Mouse (Mus musculus) hindbrain, embryonic 12.5 days (tissue): Measurements from ENCODE around the gene Osbpl10. TPM values are rescaled to one million over a fixed set of nuclear protein-coding genes. Genes with fewer than 3 reads are reported as not detected.
A peak's percentile ranks its signal among the peaks of the same experiment; 100 is the strongest.

ENCODE experiments used
- ATAC-seq: fragments of 200-750 bp; cut with Nextera tagmentation; 2 replicates; pipeline ENCODE4 v1.8.0; 2017; ENCODE audit warnings: moderate TSS enrichment; ENCODE audit not compliant: low FRiP score
- H3K27ac ChIP-seq: fragments of 300-500 bp; sonication (generic); 2 replicates; pipeline ENCODE4 v1.5.1; 2016; ENCODE audit warnings: mild to moderate bottlenecking
- H3K27me3 ChIP-seq: fragments of 300-500 bp; sonication (generic); 2 replicates; pipeline ENCODE4 v1.6.1; 2016; ENCODE audit warnings: mild to moderate bottlenecking
- H3K36me3 ChIP-seq: fragments of 300-500 bp; sonication (generic); 2 replicates; pipeline ENCODE4 v1.6.1; 2016; ENCODE audit warnings: mild to moderate bottlenecking
- H3K4me1 ChIP-seq: fragments of 300-500 bp; sonication (generic); 2 replicates; pipeline ENCODE4 v1.6.1; 2016
- H3K4me2 ChIP-seq: fragments of 300-500 bp; sonication (generic); replicated peaks from 2 replicates; pipeline ENCODE4 v1.6.1; 2016; ENCODE audit warnings: mild to moderate bottlenecking
- H3K4me3 ChIP-seq: fragments of 300-500 bp; sonication (generic); 2 replicates; pipeline ENCODE4 v1.5.1; 2016; ENCODE audit warnings: mild to moderate bottlenecking
- H3K9ac ChIP-seq: fragments of 300-500 bp; sonication (generic); 2 replicates; pipeline ENCODE4 v1.6.1; 2016; ENCODE audit warnings: mild to moderate bottlenecking, moderate library complexity
- H3K9me3 ChIP-seq: fragments of 300-500 bp; sonication (generic); replicated peaks from 2 replicates; pipeline ENCODE4 v1.6.1; 2016; ENCODE audit warnings: mild to moderate bottlenecking
- WGBS: fragments of 180-500 bp; shearing (Covaris S2); methylation state at CpG from one replicate; pipeline ENCODE4 v1.1.7; 2016; 5-methylcytosine and 5-hydroxymethylcytosine counted together
- polyA plus RNA-seq: library from polyadenylated mRNA; unstranded; fragments of >200 nt; fragmentation: Nextera tagmentation; extraction: Ambion mirVana; gene quantifications from 2 replicates; pipeline ENCODE4 v1.2.1, GENCODE M21; 2016

Gene Osbpl10
- polyA plus RNA-seq, 1 experiment from 2014 or later, result 3.3 TPM

- Histone ChIP-seq H3K4me1 (0 out of 2 replicates have a peak, but pooled peaks cover 3% of the 10 kb centered on the region), H3K4me3 (no peak overlapping the region), H3K9me3 (no peaks in the 10 kb centered on the region), H3K36me3 (no peaks in the 10 kb centered on the region), H3K4me2 (no peak overlapping the region), H3K9ac (no peak overlapping the region), H3K27me3 (no peaks in the 10 kb centered on the region), H3K27ac (no peak overlapping the region)
- WGBS, result 70% methylated on average over 5 of the region's 5 CpGs
- no peak for ATAC-seq
Measured at GRCm38 (mm10) chr9:115161591-115161990, 183.2 kb downstream of the Osbpl10 start.

DNA sequence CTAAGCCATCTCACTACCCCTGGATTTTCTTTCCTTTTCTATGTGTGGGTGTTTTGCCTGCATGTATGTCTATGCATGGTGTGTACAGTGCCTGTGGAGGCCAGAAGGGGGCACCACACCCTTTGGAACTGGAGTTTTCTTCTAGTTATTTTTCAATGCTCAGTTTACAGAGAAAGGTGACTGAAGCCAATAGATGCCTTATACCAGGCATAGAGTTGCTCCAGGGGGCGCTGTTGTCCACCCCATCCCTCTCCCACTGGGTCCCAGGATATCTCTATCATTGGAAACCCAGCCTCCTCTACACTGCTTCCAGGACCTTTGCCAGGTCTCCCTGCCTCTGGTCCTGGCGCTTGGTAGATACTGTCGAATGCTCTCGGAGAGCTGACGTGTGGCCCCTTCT is 184.7 kb downstream of the Osbpl10 start:
- Histone ChIP-seq H3K4me1 (0 out of 2 replicates have a peak, but pooled peaks cover 3% of the 10 kb centered on the region), H3K9me3 (no peaks in the 10 kb centered on the region), H3K4me2 (no peak overlapping the region), H3K27ac (no peak overlapping the region), H3K9ac (no peak overlapping the region), H3K27me3 (no peaks in the 10 kb centered on the region), H3K36me3 (no peaks in the 10 kb centered on the region), H3K4me3 (no peak overlapping the region)
- peak; percentile 26 for ATAC-seq
- WGBS, result 69% methylated on average over 5 of the region's 5 CpGs

GRCm38 (mm10) chr9:115163693-115164092 is 185.3 kb downstream of the Osbpl10 start:
- no peak overlapping the region for H3K27ac ChIP-seq
- no peak overlapping the region for H3K9ac ChIP-seq
- no peak overlapping the region for H3K4me2 ChIP-seq
- H3K9me3 ChIP-seq, result no peaks in the 10 kb centered on the region
- ATAC-seq, result no peak
- no peaks in the 10 kb centered on the region for H3K27me3 ChIP-seq
- H3K36me3 ChIP-seq, result no peaks in the 10 kb centered on the region
- H3K4me3 ChIP-seq, result no peak overlapping the region
- H3K4me1 ChIP-seq, result 0 out of 2 replicates have a peak, but pooled peaks cover 3% of the 10 kb centered on the region
- 81% methylated on average over 8 of the region's 8 CpGs for WGBS

DNA sequence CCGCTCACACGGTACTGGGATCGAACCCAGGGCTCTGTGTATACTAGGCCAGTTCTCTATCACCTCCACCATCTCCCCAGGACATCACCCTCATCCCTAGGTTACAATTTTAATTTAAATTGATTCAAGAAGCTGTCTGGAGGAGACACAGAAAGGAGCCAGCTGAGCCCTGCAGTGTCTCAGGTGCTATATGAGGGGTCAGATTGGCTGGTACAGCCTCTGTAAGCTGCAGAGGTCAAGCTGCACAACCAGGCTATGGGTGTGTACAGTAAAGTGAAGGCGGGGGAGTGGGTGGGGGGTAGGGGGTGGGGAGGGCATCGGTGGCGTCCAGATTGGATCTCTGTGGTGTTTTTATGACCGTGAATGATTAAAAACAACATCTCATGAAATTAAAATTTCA is 186.0 kb downstream of the Osbpl10 start:
- WGBS, result 76% methylated on average over 7 of the region's 7 CpGs
- ATAC-seq, result no peak; the same call in 1 of the 2 replicates

DNA sequence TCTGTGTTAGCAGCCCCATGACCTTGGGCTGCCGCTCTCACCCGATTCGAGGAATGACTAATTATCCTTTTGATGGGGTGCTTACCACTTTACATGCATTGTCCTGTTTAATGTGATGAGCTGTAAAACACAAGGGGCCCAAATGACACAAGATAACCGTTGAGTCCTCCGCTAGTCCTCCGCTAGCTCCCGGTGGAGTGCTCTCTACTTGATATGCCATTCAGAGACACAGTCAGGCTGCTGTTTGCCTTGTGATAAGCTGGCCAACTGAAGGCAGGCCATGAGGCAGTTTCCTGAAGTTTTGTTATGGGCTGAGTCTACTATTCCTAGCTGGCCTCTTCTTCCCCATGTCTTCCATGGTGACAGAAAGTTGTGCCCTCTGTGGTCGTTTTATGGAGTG is 187.6 kb downstream of the Osbpl10 start:
- Histone ChIP-seq H3K4me1 (0 out of 2 replicates have a peak, but pooled peaks cover 3% of the 10 kb centered on the region), H3K27me3 (no peaks in the 10 kb centered on the region), H3K4me3 (no peak overlapping the region), H3K4me2 (no peak overlapping the region), H3K27ac (no peak overlapping the region), H3K9ac (no peak overlapping the region), H3K36me3 (no peaks in the 10 kb centered on the region), H3K9me3 (no peaks in the 10 kb centered on the region)
- ATAC-seq, result no peak; the same call in 1 of the 2 replicates
- WGBS, result 56% methylated on average over 8 of the region's 8 CpGs

More for the DNA sequence above, 186.0 kb downstream of the Osbpl10 start:
- no peak overlapping the region for H3K4me3 ChIP-seq
- H3K27me3 ChIP-seq, result no peaks in the 10 kb centered on the region
- H3K4me2 ChIP-seq, result no peak overlapping the region
- no peak overlapping the region for H3K9ac ChIP-seq
- H3K9me3 ChIP-seq, result no peaks in the 10 kb centered on the region
- H3K27ac ChIP-seq, result peak overlapping the region; percentile 17; the same call in 1 of the 2 replicates
- 0 out of 2 replicates have a peak, but pooled peaks cover 3% of the 10 kb centered on the region for H3K4me1 ChIP-seq
- H3K36me3 ChIP-seq, result no peaks in the 10 kb centered on the region

DNA sequence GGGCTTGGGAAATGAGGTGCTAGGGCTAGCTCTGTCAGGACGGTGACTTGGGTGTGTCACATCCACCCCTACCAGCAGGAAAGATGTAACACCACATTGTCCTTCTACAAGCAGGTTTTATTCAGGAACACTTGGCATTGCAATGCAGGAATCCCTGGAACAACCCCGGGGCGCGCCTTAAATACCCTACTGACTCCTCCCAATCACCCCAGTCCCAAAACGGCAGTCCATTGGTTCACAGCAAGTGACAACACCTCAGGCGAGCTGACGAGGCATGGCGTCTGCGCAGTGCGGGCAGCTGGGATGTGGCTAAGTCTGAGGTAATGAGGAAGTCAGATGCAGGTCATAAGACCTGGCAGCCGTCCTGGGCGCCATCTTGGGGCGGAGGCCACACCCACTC is 191.2 kb downstream of the Osbpl10 start:
- H3K36me3 ChIP-seq, result no peaks in the 10 kb centered on the region

DNA sequence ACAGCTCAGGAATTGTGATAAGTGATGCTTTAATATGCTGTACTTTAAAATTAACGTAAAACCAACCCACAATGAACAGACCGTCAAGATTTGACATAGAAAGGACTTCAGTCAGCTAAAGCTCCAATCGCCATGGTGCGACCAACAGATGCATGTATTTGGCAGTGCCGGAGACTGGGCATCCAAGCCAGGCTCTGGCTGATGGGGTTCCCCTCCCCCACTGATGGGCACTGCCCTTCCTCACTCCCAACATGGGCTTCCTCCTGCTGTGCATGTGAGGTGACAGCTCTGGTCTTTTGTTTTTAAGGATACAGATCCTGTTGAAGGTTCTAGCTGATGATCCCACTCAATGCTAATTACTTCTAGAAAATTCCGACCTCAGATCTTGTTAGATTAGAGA is 193.7 kb downstream of the Osbpl10 start:
- no peaks in the 10 kb centered on the region for H3K36me3 ChIP-seq
- no peaks in the 10 kb centered on the region for H3K4me1 ChIP-seq
- no peak for ATAC-seq
- H3K4me3 ChIP-seq, result no peak overlapping the region
- no peak overlapping the region for H3K27ac ChIP-seq
- H3K9me3 ChIP-seq, result no peaks in the 10 kb centered on the region
- no peak overlapping the region for H3K9ac ChIP-seq
- 91% methylated on average over 6 of the region's 6 CpGs for WGBS
- H3K27me3 ChIP-seq, result no peaks in the 10 kb centered on the region
- H3K4me2 ChIP-seq, result no peak overlapping the region

More for the DNA sequence above, 191.2 kb downstream of the Osbpl10 start:
- WGBS, result 89% methylated on average over 13 of the region's 13 CpGs
- H3K4me2 ChIP-seq, result no peak overlapping the region
- H3K9me3 ChIP-seq, result no peaks in the 10 kb centered on the region
- ATAC-seq, result no peak
- H3K27me3 ChIP-seq, result no peaks in the 10 kb centered on the region
- H3K27ac ChIP-seq, result no peak overlapping the region
- no peak overlapping the region for H3K9ac ChIP-seq
- H3K4me3 ChIP-seq, result no peak overlapping the region
- H3K4me1 ChIP-seq, result no peaks in the 10 kb centered on the region

DNA sequence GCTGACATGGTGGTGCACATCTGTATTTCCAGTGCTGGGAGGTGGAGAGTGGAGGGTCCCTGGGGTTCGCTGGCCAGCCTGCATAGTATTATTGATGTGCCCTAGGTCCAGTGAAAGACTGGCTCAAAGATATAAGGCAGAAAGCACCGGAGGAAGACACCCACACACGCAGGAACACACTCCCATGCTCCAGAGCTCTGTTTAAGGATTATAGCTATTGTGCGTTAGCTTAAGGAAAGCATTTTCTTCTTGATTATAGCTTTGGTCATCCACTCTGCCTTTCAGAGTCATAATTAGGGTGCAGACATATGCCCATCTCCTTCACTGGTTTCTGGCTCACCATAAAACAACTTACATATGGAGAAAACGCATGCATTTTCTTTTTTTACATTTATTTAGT is 200.8 kb downstream of the Osbpl10 start:
- H3K36me3 ChIP-seq, result no peaks in the 10 kb centered on the region
- H3K27me3 ChIP-seq, result no peaks in the 10 kb centered on the region
- ATAC-seq, result no peak
- peaks cover 4% of the 10 kb centered on the region; the same call in 1 of the 2 replicates for H3K4me1 ChIP-seq
- no peak overlapping the region for H3K4me3 ChIP-seq
- H3K9me3 ChIP-seq, result no peaks in the 10 kb centered on the region
- H3K27ac ChIP-seq, result no peak overlapping the region
- WGBS, result 88% methylated on average over 5 of the region's 5 CpGs
- H3K4me2 ChIP-seq, result no peak overlapping the region
- no peak overlapping the region for H3K9ac ChIP-seq

DNA sequence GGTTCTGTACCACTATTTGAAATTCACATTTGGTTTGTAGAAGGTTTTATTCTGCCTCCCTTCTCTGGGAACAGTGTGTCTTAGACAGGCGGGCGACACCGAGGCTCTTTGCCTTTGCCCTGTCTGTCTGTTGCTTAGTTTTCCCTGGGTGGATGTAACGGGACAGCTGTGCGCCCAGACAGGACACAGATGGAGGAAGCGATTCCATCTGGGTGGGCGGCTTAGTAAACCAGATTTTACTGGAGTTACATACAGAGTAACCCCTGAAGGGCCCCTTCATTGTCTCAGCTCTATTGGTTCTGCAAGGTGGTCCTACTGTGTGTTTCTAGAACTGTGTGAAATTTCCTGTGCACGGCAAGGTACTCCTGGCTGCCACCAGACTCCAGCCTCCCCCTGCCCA is 201.6 kb downstream of the Osbpl10 start:
- Histone ChIP-seq H3K27me3 (no peaks in the 10 kb centered on the region), H3K9me3 (no peaks in the 10 kb centered on the region), H3K36me3 (no peaks in the 10 kb centered on the region), H3K4me3 (no peak overlapping the region), H3K9ac (no peak overlapping the region), H3K4me2 (no peak overlapping the region), H3K4me1 (peaks cover 4% of the 10 kb centered on the region; the same call in 1 of the 2 replicates), H3K27ac (no peak overlapping the region)
- 59% methylated on average over 8 of the region's 8 CpGs for WGBS
- ATAC-seq, result peak; percentile 38; the same call in 1 of the 2 replicates

DNA sequence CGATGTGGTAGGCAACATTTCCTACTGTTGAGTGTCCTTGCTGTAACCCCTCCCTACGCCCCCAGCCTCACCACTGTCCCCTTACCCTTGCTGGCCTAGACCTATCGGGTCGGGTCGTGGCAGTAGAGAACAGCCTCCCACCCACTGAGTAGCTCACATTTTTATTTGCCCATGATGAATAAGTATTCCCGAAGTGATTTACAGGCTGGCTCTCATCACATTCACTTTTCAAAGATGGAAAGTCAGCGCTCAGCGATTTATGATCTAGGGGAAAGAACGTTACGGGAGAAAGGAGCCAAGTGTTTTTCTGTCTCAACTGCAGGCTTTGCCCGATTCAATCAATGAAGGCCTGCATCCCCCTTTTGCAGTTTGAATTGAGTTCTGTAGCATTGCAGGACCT is 208.0 kb downstream of the Osbpl10 start:
- no peak overlapping the region for H3K4me2 ChIP-seq
- no peaks in the 10 kb centered on the region for H3K9me3 ChIP-seq
- H3K27ac ChIP-seq, result peak overlapping the region; percentile 4; the same call in 1 of the 2 replicates
- no peaks in the 10 kb centered on the region for H3K36me3 ChIP-seq
- ATAC-seq, result no peak
- no peaks in the 10 kb centered on the region for H3K27me3 ChIP-seq
- 0 out of 2 replicates have a peak, but pooled peaks cover 4% of the 10 kb centered on the region for H3K4me1 ChIP-seq
- H3K4me3 ChIP-seq, result no peak overlapping the region
- H3K9ac ChIP-seq, result no peak overlapping the region
- 69% methylated on average over 11 of the region's 11 CpGs for WGBS

DNA sequence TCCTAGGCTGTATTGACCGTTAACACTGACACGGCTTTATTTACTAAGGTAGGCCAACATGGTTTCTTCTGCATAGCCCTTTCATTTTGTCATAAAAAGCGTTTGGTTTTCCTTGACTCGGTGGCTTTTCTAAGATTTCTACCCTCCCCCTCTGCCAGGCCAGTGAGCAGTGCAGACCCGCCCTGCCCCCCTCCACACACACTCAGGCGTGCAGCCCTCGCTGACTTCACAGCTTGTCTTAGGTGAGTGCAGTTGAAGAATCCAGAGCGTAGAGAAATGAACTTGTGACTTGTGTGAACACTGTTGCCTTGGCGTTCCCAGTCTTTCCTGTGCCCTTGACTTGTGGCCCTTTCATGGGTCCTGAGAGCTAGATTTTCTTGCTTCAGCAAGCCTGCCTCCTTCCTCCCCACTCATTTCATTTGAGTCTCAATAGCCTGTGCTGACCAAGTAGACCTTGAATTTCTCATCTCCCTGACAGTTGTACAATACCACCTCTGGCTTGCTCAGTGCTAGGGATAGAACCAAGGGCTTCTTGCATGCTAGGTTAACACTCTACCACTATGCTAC is 212.1 kb downstream of the Osbpl10 start:
- H3K4me1 ChIP-seq, result 0 out of 2 replicates have a peak, but pooled peaks cover 4% of the 10 kb centered on the region
- H3K27ac ChIP-seq, result no peak overlapping the region
- no peak overlapping the region for H3K4me3 ChIP-seq
- no peaks in the 10 kb centered on the region for H3K27me3 ChIP-seq
- no peak overlapping the region for H3K9ac ChIP-seq
- H3K36me3 ChIP-seq, result no peaks in the 10 kb centered on the region
- H3K4me2 ChIP-seq, result no peak overlapping the region
- ATAC-seq, result no peak
- 90% methylated on average over 9 of the region's 9 CpGs for WGBS
- no peaks in the 10 kb centered on the region for H3K9me3 ChIP-seq

DNA sequence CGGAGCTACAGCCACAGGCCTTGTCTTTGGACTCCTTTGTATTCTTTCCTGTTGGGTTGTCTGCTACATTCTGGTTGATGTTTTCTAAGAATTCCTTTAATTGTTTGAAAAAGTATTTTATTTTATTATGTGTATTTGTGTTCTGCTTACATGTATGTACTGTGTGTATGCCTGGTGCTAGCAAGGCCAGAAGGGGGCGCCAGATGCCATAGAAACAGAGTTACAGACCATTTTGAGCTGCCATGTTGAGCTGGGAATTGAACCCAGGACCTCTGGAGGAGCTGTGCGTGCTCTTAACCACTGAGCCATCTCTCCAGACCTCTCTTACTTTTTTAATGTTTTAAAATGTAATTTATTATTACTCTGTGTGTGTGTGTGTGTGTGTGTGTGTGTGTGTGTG is 214.5 kb downstream of the Osbpl10 start:
- Histone ChIP-seq H3K27ac (no peak overlapping the region), H3K9ac (no peak overlapping the region), H3K36me3 (no peaks in the 10 kb centered on the region), H3K27me3 (no peaks in the 10 kb centered on the region), H3K4me1 (0 out of 2 replicates have a peak, but pooled peaks cover 6% of the 10 kb centered on the region), H3K9me3 (no peaks in the 10 kb centered on the region), H3K4me3 (no peak overlapping the region), H3K4me2 (no peak overlapping the region)
- WGBS, result 79% methylated on average over 3 of the region's 3 CpGs
- no peak for ATAC-seq

DNA sequence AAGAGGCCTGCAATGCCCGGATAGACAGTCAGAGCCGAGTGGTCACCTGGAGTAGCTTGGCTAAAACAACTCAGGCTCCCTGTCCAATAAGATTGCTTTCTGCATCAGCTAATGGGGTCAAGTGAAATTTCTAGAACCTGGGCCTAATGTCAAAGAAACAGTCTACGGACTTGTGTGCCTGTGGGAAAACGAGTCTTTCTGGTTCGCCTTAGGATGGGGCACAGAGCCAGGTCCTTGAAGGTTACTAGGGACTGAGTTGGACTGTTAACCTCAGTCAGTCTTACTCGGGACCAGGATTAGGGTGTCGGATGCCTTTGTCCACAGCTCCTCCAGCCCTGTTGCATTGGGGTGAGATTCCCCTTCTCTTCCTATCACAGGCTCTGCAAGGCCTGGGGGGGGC is 218.7 kb downstream of the Osbpl10 start:
- H3K27me3 ChIP-seq, result no peaks in the 10 kb centered on the region
- H3K27ac ChIP-seq, result no peak overlapping the region
- H3K9ac ChIP-seq, result no peak overlapping the region
- no peaks in the 10 kb centered on the region for H3K9me3 ChIP-seq
- no peak for ATAC-seq
- no peak overlapping the region for H3K4me3 ChIP-seq
- no peaks in the 10 kb centered on the region for H3K36me3 ChIP-seq
- no peak overlapping the region for H3K4me2 ChIP-seq
- 0 out of 2 replicates have a peak, but pooled peaks cover 2% of the 10 kb centered on the region for H3K4me1 ChIP-seq
- WGBS, result 80% methylated on average over 7 of the region's 7 CpGs
